Comparison of ENCODE assay signal across 23 mouse cellular contexts in genomic region chr2:35175281-35176065, GRCm38 (mm10). TPM values are rescaled to one million over a fixed set of nuclear protein-coding genes. Genes with fewer than 3 reads are reported as not detected.
DNase-seq lines count a peak whose midpoint lies in the region; ATAC-seq lines count a peak whose summit lies in the region.
"Had no signal": no experiment of that assay in that cellular context is flagged by ENCODE, and none has a peak within 500 bp of the region (broad histone marks: within the 10 kb centered on the region; RNA-seq: fewer than 3 reads in every experiment).

No protein-coding gene starts in this region.

- peak; percentile 73 for ATAC-seq in frontal cortex, adult (ENCODE audit: low TSS enrichment)
- ATAC-seq: activated CD4-positive, CD25-positive, alpha-beta regulatory T cell, adult 4 months; forebrain, embryonic 14.5 days; hindbrain, postnatal 0 days; Patski had no signal

- H3K9me3 ChIP-seq in midbrain, embryonic 10.5 days (replicated peaks): no peaks in the 10 kb centered on the region
- H3K9me3 ChIP-seq: embryonic facial prominence, embryonic 13.5 days; heart, embryonic 10.5 days; hindbrain, embryonic 13.5 days had no signal

- H3K27ac ChIP-seq in midbrain, embryonic 10.5 days (replicated peaks): no peak overlapping the region
- H3K27ac ChIP-seq: embryonic facial prominence, embryonic 13.5 days; gastrocnemius, adult 2 months; heart, embryonic 10.5 days; hindbrain, embryonic 13.5 days; hindbrain, postnatal 0 days had no signal

- DNase-seq in frontal cortex, postnatal 25 days (ENCODE audit: low spot score in 2 of 2): no peak
- DNase-seq in left cerebral cortex, adult 11 months (ENCODE audit: low spot score): peak; percentile 18
- no peak for DNase-seq in left cerebral cortex, postnatal 4 days
- peak; percentile 64 for DNase-seq in right cerebral cortex, adult 18-20 months
- DNase-seq in right cerebral cortex, postnatal 14 days: no peak
- DNase-seq in brain, adult 2 months (ENCODE audit: low read depth, low spot score): peak; percentile 73
- DNase-seq in midbrain, embryonic 10.5 days (ENCODE audit: low spot score): no peak
- DNase-seq: adrenal gland, postnatal 14 days; cerebellum, adult 18-20 months; cerebellum, adult 9-11 months; cerebellum, postnatal 36 days; gastrocnemius, adult 2 months; gastrocnemius, postnatal 25 days; heart, postnatal 10 days; heart, postnatal 4 days had no signal

- no peaks in the 10 kb centered on the region for H3K4me1 ChIP-seq in midbrain, embryonic 10.5 days
- H3K4me1 ChIP-seq: embryonic facial prominence, embryonic 13.5 days; heart, embryonic 10.5 days; hindbrain, embryonic 13.5 days had no signal

- no peak overlapping the region for H3K4me3 ChIP-seq in midbrain, embryonic 10.5 days
- H3K4me3 ChIP-seq: embryonic facial prominence, embryonic 13.5 days; gastrocnemius, adult 2 months; heart, embryonic 10.5 days; hindbrain, embryonic 13.5 days had no signal

- H3K36me3 ChIP-seq in midbrain, embryonic 10.5 days: peaks cover 100% of the 10 kb centered on the region

- intact Hi-C loops in left cerebral cortex, postnatal 4 days (cut with DNase I): no loop called here

- H3K27me3 ChIP-seq in midbrain, embryonic 10.5 days (ENCODE audit: low read depth, poor library complexity, severe bottlenecking): no peaks in the 10 kb centered on the region
- H3K27me3 ChIP-seq: embryonic facial prominence, embryonic 13.5 days; hindbrain, embryonic 13.5 days; Patski had no signal

- 93% methylated on average over 12 of the region's 12 CpGs for WGBS in midbrain, embryonic 10.5 days

RNA-seq across cellular contexts. Expression of gene Rab14, which starts 25.4 kb away (rescaled TPM):
- total RNA-seq in left cerebral cortex, postnatal 4 days (2021): 100 to 1,000 TPM; 221 to 222 TPM
- polyA plus RNA-seq in midbrain, embryonic 10.5 days (2016; fragmentation: Nextera tagmentation; extraction: Ambion mirVana): 272 and 294 TPM in 2 replicates

Comparison
In these comparisons a context has a peak if more than half of its experiments do, and no peak if none do; other contexts are left out.
1. DNase-seq: peak in left cerebral cortex, adult 11 months (single experiment), right cerebral cortex, adult 18-20 months (single experiment) and brain, adult 2 months (single experiment); none in frontal cortex, postnatal 25 days (0 of 2), left cerebral cortex, postnatal 4 days (single experiment), right cerebral cortex, postnatal 14 days (single experiment) and midbrain, embryonic 10.5 days (single experiment).